Mouse (Mus musculus) subcutaneous adipose tissue, adult 2 months (tissue): ENCODE results near the gene Nmral1. TPM values are rescaled to one million over a fixed set of nuclear protein-coding genes. Genes with fewer than 3 reads are reported as not detected.

Experiments used
- polyA plus RNA-seq: library from polyadenylated mRNA; depleted of rRNA; stranded (reverse); fragments of >200 nt; gene quantifications from 2 replicates; pipeline ENCODE4 v1.2.3, GENCODE M21; 2012; ENCODE audit warnings: low replicate concordance; rRNA removed

Gene Nmral1
- 11.5 and 16.7 TPM in 2 replicates for polyA plus RNA-seq

DNA sequence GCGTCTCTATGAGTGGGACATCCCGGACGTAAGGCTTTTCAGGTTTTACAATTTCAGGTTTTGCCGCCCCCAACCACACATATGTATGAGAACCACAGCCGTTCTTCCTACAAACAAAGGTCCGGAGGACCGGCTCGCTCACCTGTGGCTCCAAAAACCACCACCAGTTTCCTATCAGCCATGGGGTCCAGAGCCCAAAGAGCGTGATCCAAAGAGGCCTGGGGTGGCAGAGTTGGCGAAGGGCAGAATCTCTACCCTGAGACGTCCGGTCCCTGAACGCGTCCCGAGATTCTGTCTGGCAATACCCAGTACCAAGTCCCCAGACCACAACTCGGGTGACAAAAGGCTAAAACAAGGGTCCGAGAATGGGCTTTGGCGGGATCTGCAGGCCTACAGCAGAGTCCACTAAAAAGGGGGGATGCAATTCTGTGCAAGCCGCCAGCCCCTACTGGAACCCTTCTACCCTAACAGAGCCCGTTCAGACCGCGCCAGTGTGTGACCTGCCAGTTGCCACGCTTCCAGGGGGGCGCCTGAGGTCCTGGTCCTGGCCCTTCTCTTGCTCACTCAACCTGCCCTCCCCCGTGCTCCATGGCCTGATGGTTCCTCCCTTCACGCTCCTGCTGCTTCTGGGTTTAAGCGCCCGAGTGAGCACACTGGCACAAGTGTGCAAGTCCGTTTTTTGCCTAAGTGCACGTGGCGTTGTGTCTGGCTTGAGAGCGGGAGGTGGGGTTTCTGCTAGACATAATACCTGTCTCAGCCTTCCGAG is at the start of gene Nmral1:
Gene Nmral1 (minus strand): TSS at position 604 of the 766 bp plus-strand sequence.

DNA sequence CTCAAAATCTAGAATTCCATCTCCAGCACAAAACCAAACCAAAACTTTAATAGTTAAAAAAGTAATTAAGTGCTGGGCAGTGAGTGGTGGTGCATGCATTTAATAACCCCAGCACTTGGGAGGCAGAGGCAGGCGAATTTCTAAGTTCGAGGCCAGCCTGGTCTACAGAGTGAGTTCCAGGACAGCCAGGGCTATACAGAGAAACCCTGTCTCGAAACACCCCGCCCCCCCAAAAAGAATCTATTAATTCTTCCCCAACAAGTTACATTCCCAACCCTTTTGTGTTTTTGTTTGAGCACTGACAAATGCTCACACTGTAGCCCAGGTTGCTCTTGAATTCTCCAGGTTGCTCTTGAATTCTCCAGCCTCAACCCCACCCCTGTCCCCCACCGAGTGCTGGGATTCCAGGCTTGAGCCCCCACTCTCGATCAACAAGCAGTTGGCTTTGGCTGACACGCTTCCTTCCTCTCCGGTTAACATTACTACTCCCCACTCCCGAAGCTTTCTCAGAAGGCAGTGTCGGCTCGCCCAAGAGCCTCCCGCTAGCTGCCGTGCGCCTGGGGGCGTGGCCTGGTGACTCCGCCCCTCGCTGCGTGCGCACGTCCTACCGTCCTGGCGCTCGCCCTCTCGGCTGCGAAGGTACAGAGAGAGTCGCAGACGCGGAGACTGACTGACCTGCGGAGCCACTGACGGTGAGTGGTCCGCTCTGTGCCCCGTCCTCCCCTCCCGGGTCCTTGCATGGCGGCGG is 6.8 kb upstream of the Nmral1 start, which contains the start of gene Hmox2:
Gene Hmox2 (plus strand): TSS at position 582 of the 748 bp plus-strand sequence.

GRCm38 (mm10) chr16:4679121-4680018 is 39.8 kb downstream of the Nmral1 start, which contains the start of gene Coro7:
Gene Coro7 (minus strand): TSS chr16:4679777.

Other genes starting within 250 kb of the Nmral1 start
- 6.5 and 7.3 TPM in 2 replicates for gene Srl, start 177.5 kb downstream of the Nmral1 start, polyA plus RNA-seq
- gene Tfap4, start 159.5 kb downstream of the Nmral1 start, polyA plus RNA-seq = 4.9 and 16.0 TPM in 2 replicates
- gene Glis2, start 124.6 kb downstream of the Nmral1 start, polyA plus RNA-seq = 22.3 and 54.0 TPM in 2 replicates
- 13.9 and 23.4 TPM in 2 replicates for gene Pam16, start 94.4 kb downstream of the Nmral1 start, polyA plus RNA-seq
- 41.7 and 46.7 TPM in 2 replicates for gene Vasn, start 79.4 kb downstream of the Nmral1 start, polyA plus RNA-seq
- 39.1 and 49.0 TPM in 2 replicates for gene Dnaja3, start 79.4 kb downstream of the Nmral1 start, polyA plus RNA-seq
- 54.8 and 56.0 TPM in 2 replicates for gene Coro7, start 39.6 kb downstream of the Nmral1 start, polyA plus RNA-seq
- 44.2 and 52.6 TPM in 2 replicates for gene Hmox2, start 7.0 kb upstream of the Nmral1 start, polyA plus RNA-seq
- 88.3 and 114 TPM in 2 replicates for gene Cdip1, start 70.9 kb upstream of the Nmral1 start, polyA plus RNA-seq
- not detected in 2 replicates for gene 4930562C15Rik, start 116.1 kb upstream of the Nmral1 start, polyA plus RNA-seq
- gene Ubald1, start 161.0 kb upstream of the Nmral1 start, polyA plus RNA-seq = 50.1 and 59.8 TPM in 2 replicates
- gene Mgrn1, start 166.9 kb upstream of the Nmral1 start, polyA plus RNA-seq = 152 and 171 TPM in 2 replicates
- 111 and 113 TPM in 2 replicates for gene Nudt16l1, start 219.4 kb upstream of the Nmral1 start, polyA plus RNA-seq
- 41.0 and 73.9 TPM in 2 replicates for gene Anks3, start 244.8 kb upstream of the Nmral1 start, polyA plus RNA-seq